Mouse (Mus musculus): ENCODE measurements around the gene Rnf180. TPM values are rescaled to one million over a fixed set of nuclear protein-coding genes. Genes with fewer than 3 reads are reported as not detected.

The Rnf180 gene
- polyA plus RNA-seq, 1 experiment from 2014 or later, result 35.4 TPM

- no peak for ATAC-seq (ENCODE audit: low FRiP score, low read depth)
Observed at GRCm38 (mm10) chr13:105180781-105181180, 113.8 kb downstream of the Rnf180 start.

GRCm38 (mm10) chr13:105165441-105165840, 129.2 kb downstream of the Rnf180 start:
- 72% methylated on average over 6 of the region's 6 CpGs for WGBS
- no peak overlapping the region for H3K4me2 ChIP-seq
- no peak overlapping the region for H3K9ac ChIP-seq
- no peaks in the 10 kb centered on the region for H3K27me3 ChIP-seq
- no peaks in the 10 kb centered on the region for H3K36me3 ChIP-seq
- no peak overlapping the region for H3K27ac ChIP-seq (replicated peaks)
- no peaks in the 10 kb centered on the region for H3K9me3 ChIP-seq
- no peak overlapping the region for H3K4me3 ChIP-seq
- H3K4me1 ChIP-seq (replicated peaks), result no peaks in the 10 kb centered on the region
- no peak for ATAC-seq (ENCODE audit: low FRiP score, low read depth)

More at GRCm38 (mm10) chr13:105180781-105181180, 113.8 kb downstream of the Rnf180 start:
- H3K27ac ChIP-seq (replicated peaks), result no peak overlapping the region
- H3K9me3 ChIP-seq, result no peaks in the 10 kb centered on the region
- H3K36me3 ChIP-seq, result 0 out of 2 replicates have a peak, but pooled peaks cover 3% of the 10 kb centered on the region
- H3K4me2 ChIP-seq, result no peak overlapping the region
- H3K9ac ChIP-seq, result no peak overlapping the region
- no peak overlapping the region for H3K4me3 ChIP-seq
- no peaks in the 10 kb centered on the region for H3K27me3 ChIP-seq
- WGBS, result 54% methylated on average over 5 of the region's 5 CpGs
- H3K4me1 ChIP-seq (replicated peaks), result no peaks in the 10 kb centered on the region

GRCm38 (mm10) chr13:105153955-105154354, 140.7 kb downstream of the Rnf180 start:
- 56% methylated on average over 4 of the region's 4 CpGs for WGBS
- no peaks in the 10 kb centered on the region for H3K27me3 ChIP-seq

GRCm38 (mm10) chr13:105150006-105150405, 144.6 kb downstream of the Rnf180 start:
- no peaks in the 10 kb centered on the region for H3K9me3 ChIP-seq
- WGBS, result 90% methylated on average over 3 of the region's 3 CpGs
- H3K27ac ChIP-seq (replicated peaks), result no peak overlapping the region
- no peak overlapping the region for H3K9ac ChIP-seq
- no peaks in the 10 kb centered on the region for H3K4me1 ChIP-seq (replicated peaks)
- no peaks in the 10 kb centered on the region for H3K36me3 ChIP-seq
- H3K4me3 ChIP-seq, result no peak overlapping the region
- H3K27me3 ChIP-seq, result no peaks in the 10 kb centered on the region
- no peak overlapping the region for H3K4me2 ChIP-seq
- ATAC-seq (ENCODE audit: low FRiP score, low read depth), result no peak

More at GRCm38 (mm10) chr13:105153955-105154354, 140.7 kb downstream of the Rnf180 start:
- H3K4me1 ChIP-seq (replicated peaks), result no peaks in the 10 kb centered on the region
- ATAC-seq (ENCODE audit: low FRiP score, low read depth), result no peak
- no peaks in the 10 kb centered on the region for H3K36me3 ChIP-seq
- H3K4me2 ChIP-seq, result no peak overlapping the region
- H3K27ac ChIP-seq (replicated peaks), result no peak overlapping the region
- H3K9ac ChIP-seq, result no peak overlapping the region
- H3K4me3 ChIP-seq, result no peak overlapping the region
- H3K9me3 ChIP-seq, result no peaks in the 10 kb centered on the region

GRCm38 (mm10) chr13:105147795-105148418, 146.7 kb downstream of the Rnf180 start:
- no peaks in the 10 kb centered on the region for H3K4me1 ChIP-seq (replicated peaks)
- H3K9me3 ChIP-seq, result no peaks in the 10 kb centered on the region
- no peak overlapping the region for H3K27ac ChIP-seq (replicated peaks)
- WGBS, result 47% methylated on average over 4 of the region's 4 CpGs
- no peak overlapping the region for H3K4me2 ChIP-seq
- H3K9ac ChIP-seq, result no peak overlapping the region
- peak; percentile 34; the same call in 1 of the 2 replicates for ATAC-seq (ENCODE audit: low FRiP score, low read depth)
- H3K27me3 ChIP-seq, result no peaks in the 10 kb centered on the region
- no peak overlapping the region for H3K4me3 ChIP-seq
- H3K36me3 ChIP-seq, result no peaks in the 10 kb centered on the region

- no peak for ATAC-seq (ENCODE audit: low FRiP score, low read depth)
- Histone ChIP-seq H3K4me2 (no peak overlapping the region), H3K4me1 (replicated peaks) (no peaks in the 10 kb centered on the region), H3K36me3 (no peaks in the 10 kb centered on the region), H3K27me3 (no peaks in the 10 kb centered on the region), H3K27ac (replicated peaks) (no peak overlapping the region), H3K9me3 (no peaks in the 10 kb centered on the region), H3K9ac (no peak overlapping the region), H3K4me3 (no peak overlapping the region)
- 74% methylated on average over 1 of the region's 1 CpGs for WGBS
Observed at GRCm38 (mm10) chr13:105146827-105147226, 147.8 kb downstream of the Rnf180 start.

GRCm38 (mm10) chr13:105139881-105140280, 154.7 kb downstream of the Rnf180 start:
- H3K9ac ChIP-seq, result no peak overlapping the region
- no peaks in the 10 kb centered on the region for H3K4me1 ChIP-seq (replicated peaks)
- no peaks in the 10 kb centered on the region for H3K9me3 ChIP-seq
- H3K27me3 ChIP-seq, result no peaks in the 10 kb centered on the region
- ATAC-seq (ENCODE audit: low FRiP score, low read depth), result no peak
- no peaks in the 10 kb centered on the region for H3K36me3 ChIP-seq
- 83% methylated on average over 4 of the region's 4 CpGs for WGBS
- no peak overlapping the region for H3K27ac ChIP-seq (replicated peaks)
- no peak overlapping the region for H3K4me2 ChIP-seq
- no peak overlapping the region for H3K4me3 ChIP-seq

GRCm38 (mm10) chr13:105134397-105134796, 160.2 kb downstream of the Rnf180 start:
- Histone ChIP-seq H3K27me3 (no peaks in the 10 kb centered on the region), H3K4me2 (no peak overlapping the region), H3K4me1 (replicated peaks) (no peaks in the 10 kb centered on the region), H3K9me3 (no peaks in the 10 kb centered on the region), H3K4me3 (no peak overlapping the region), H3K9ac (no peak overlapping the region), H3K27ac (replicated peaks) (no peak overlapping the region), H3K36me3 (no peaks in the 10 kb centered on the region)
- ATAC-seq (ENCODE audit: low FRiP score, low read depth), result no peak
- 77% methylated on average over 5 of the region's 5 CpGs for WGBS

- Histone ChIP-seq H3K36me3 (no peaks in the 10 kb centered on the region), H3K9me3 (no peaks in the 10 kb centered on the region), H3K27ac (replicated peaks) (no peak overlapping the region), H3K27me3 (no peaks in the 10 kb centered on the region), H3K4me1 (replicated peaks) (no peaks in the 10 kb centered on the region), H3K4me3 (no peak overlapping the region), H3K9ac (no peak overlapping the region), H3K4me2 (no peak overlapping the region)
- no peak for ATAC-seq (ENCODE audit: low FRiP score, low read depth)
- WGBS, result 84% methylated on average over 2 of the region's 2 CpGs
Observed at GRCm38 (mm10) chr13:105132776-105133175, 161.8 kb downstream of the Rnf180 start.

- ATAC-seq (ENCODE audit: low FRiP score, low read depth), result no peak
- Histone ChIP-seq H3K9ac (no peak overlapping the region), H3K27ac (replicated peaks) (no peak overlapping the region), H3K9me3 (no peaks in the 10 kb centered on the region), H3K4me3 (no peak overlapping the region), H3K4me2 (no peak overlapping the region), H3K27me3 (no peaks in the 10 kb centered on the region), H3K36me3 (no peaks in the 10 kb centered on the region), H3K4me1 (replicated peaks) (no peaks in the 10 kb centered on the region)
- WGBS, result 79% methylated on average over 6 of the region's 6 CpGs
Observed at GRCm38 (mm10) chr13:105132370-105132769, 162.2 kb downstream of the Rnf180 start.

- H3K4me1 ChIP-seq (replicated peaks), result no peaks in the 10 kb centered on the region
- 91% methylated on average over 6 of the region's 6 CpGs for WGBS
- H3K9ac ChIP-seq, result no peak overlapping the region
- no peaks in the 10 kb centered on the region for H3K27me3 ChIP-seq
- H3K36me3 ChIP-seq, result no peaks in the 10 kb centered on the region
- no peak overlapping the region for H3K27ac ChIP-seq (replicated peaks)
- H3K4me3 ChIP-seq, result no peak overlapping the region
- H3K9me3 ChIP-seq, result no peaks in the 10 kb centered on the region
- ATAC-seq (ENCODE audit: low FRiP score, low read depth), result no peak
- H3K4me2 ChIP-seq, result no peak overlapping the region
Observed at GRCm38 (mm10) chr13:105130080-105130479, 164.5 kb downstream of the Rnf180 start.

- Histone ChIP-seq H3K27me3 (no peaks in the 10 kb centered on the region), H3K4me1 (replicated peaks) (no peaks in the 10 kb centered on the region), H3K4me2 (no peak overlapping the region), H3K4me3 (no peak overlapping the region), H3K9ac (no peak overlapping the region), H3K27ac (replicated peaks) (no peak overlapping the region), H3K9me3 (no peaks in the 10 kb centered on the region), H3K36me3 (no peaks in the 10 kb centered on the region)
- no peak for ATAC-seq (ENCODE audit: low FRiP score, low read depth)
- WGBS, result 94% methylated on average over 3 of the region's 3 CpGs
Observed at GRCm38 (mm10) chr13:105122092-105122491, 172.5 kb downstream of the Rnf180 start.

- no peak overlapping the region for H3K4me2 ChIP-seq
- H3K9ac ChIP-seq, result no peak overlapping the region
- no peaks in the 10 kb centered on the region for H3K4me1 ChIP-seq (replicated peaks)
- H3K27me3 ChIP-seq, result no peaks in the 10 kb centered on the region
- H3K9me3 ChIP-seq, result no peaks in the 10 kb centered on the region
- no peaks in the 10 kb centered on the region for H3K36me3 ChIP-seq
- ATAC-seq (ENCODE audit: low FRiP score, low read depth), result no peak
- no peak overlapping the region for H3K4me3 ChIP-seq
- H3K27ac ChIP-seq (replicated peaks), result no peak overlapping the region
Observed at GRCm38 (mm10) chr13:105121617-105122016, 173.0 kb downstream of the Rnf180 start.
